Mouse (Mus musculus) common myeloid progenitor, adult 5-6 weeks (primary cell): ENCODE measurements around the gene Hao2. TPM values are rescaled to one million over a fixed set of nuclear protein-coding genes. Genes with fewer than 3 reads are reported as not detected.
A peak's percentile ranks its signal among the peaks of the same experiment; 100 is the strongest.

ENCODE experiments used
- ATAC-seq: replicated peaks from 2 replicates; pipeline ENCODE4 v1.8.0; 2016; ENCODE audit warnings: low read depth, mild to moderate bottlenecking, moderate TSS enrichment, inconsistent platforms; ENCODE audit not compliant: poor library complexity, severe bottlenecking
- total RNA-seq: library from RNA; stranded (forward); fragments of 200-1000, 187-1606 nt; gene quantifications from 2 replicates; pipeline ENCODE4 v1.2.3, GENCODE M21; 2017

The Hao2 gene
- total RNA-seq: not detected in 2 replicates

DNA sequence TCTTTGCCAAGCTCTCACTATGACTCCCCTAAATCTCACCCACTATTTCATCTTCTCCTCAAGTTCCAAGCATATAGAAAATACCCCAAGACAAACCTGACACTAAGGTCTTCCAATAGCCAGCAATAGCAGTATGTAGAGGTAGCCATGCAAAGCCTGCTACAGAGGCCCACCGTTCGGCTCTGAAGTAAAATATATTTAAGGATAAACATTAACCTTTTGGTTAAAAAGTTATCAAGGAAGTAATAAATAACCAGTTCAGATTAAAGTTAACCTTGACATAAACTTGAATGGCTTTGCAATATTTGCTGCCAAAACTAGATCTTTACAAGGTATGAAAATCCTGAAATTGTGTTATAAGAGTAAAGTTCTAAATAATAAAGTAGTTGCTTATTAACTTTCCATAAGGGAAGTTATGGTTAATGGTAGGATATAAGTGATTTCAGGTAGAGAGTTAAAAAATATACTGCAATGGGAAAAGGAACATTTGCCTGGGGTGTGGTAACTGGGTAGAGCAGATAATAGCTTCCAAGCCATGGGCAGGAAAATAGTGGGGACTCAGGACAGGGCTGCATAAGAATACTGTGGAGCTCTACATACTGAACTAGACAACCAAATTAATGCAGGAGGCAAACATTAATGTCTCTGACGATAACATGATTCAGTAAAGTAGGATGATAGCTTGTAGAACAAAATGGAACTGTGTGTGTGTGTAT is at the start of gene Hao2:
TSS of gene Hao2 (minus strand) at position 183 of the 716 bp plus-strand sequence.
- no peak for ATAC-seq

DNA sequence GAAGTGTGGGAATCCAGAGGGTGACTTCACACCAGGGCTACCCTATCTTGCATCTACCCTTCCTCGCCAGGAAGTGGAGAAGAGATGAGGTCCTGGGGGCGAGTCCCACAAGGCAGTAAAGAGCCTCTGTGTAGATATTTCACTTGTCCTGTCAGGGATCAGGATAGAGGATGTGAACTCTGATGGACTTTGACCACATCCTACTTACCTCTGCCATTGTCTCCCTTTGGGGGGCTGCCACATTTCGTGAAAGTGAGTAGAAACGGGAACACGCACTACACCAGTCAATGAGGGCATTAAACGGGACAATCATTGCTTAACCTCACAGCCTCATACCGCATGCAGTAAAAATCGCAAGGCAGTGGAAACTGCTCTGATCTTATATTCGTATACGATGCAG is 48.6 kb upstream of the Hao2 start:
- peak; percentile 18; the same call in 1 of the 2 replicates for ATAC-seq

DNA sequence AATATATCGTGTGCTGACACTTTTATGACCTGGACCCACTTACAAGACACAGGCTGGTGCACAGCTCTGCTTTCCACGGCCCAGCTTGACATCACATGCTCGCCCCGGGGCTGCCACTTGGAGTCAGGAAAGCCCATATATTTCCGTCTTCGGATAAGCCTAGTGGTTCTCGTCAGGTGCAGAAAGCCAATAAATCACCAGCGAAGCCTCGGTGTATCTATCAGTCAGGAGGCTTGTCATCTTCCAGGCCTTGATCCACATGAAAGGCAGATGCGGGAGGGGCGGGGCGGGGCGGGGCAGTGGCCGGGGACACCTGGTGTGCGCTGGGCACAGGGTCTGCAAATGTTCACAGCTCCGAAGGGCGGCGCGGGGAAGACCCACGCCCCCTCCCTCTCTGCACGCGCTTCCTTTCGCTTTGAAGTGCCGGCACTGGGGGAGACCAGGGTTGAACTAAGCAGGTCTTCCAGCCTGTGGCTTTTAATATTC is 48.1 kb upstream of the Hao2 start:
- ATAC-seq: peak; percentile 47

- ATAC-seq: no peak
Measured at GRCm38 (mm10) chr3:98940225-98940624, 47.2 kb upstream of the Hao2 start.

DNA sequence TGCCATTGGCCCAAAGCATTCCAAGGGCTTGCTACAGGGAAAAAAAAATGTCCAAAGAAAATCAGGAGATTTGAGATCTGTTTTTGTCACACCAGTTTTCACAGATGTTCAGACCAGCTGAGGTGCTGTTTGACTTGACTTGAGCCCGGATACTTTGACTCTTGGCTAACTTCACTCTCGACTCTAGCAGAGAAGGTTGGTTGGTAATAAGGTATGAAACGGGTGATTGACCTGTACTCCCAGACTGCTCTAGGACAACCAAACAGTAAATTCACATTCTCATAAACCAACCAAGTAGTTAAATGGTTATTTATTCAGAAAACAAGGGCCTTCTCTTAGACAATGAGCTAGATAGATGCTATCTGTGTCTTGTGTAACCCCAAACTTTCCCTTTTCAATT is 43.4 kb upstream of the Hao2 start:
- ATAC-seq: no peak

- ATAC-seq: no peak
Measured at GRCm38 (mm10) chr3:98934601-98935000, 41.6 kb upstream of the Hao2 start.

DNA sequence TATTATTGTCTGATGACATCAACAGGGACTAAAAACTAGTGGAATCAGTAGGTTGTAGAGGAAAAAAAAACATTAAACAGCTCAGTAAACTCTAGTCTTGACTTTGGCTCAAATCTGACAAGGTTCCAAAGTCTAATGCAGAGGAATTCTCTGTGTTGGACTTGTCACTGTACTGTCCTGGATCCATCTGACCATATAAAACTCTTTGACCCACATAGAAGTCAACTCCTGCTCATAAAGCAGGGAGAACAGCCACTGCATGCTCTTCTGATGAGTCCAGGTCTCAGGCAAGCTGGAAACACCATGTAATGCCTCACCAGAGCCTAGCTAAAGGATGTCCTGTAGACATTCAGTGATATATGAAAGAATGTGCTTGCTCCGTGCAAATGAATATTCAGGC is 41.0 kb upstream of the Hao2 start:
- ATAC-seq: no peak

- ATAC-seq: no peak
Measured at GRCm38 (mm10) chr3:98932421-98932820, 39.4 kb upstream of the Hao2 start.

- ATAC-seq: no peak
Measured at GRCm38 (mm10) chr3:98931836-98932235, 38.8 kb upstream of the Hao2 start.

GRCm38 (mm10) chr3:98920417-98920816 is 27.4 kb upstream of the Hao2 start:
- no peak for ATAC-seq

- no peak for ATAC-seq
Measured at GRCm38 (mm10) chr3:98917260-98917659, 24.2 kb upstream of the Hao2 start.

GRCm38 (mm10) chr3:98916856-98917255 is 23.8 kb upstream of the Hao2 start:
- no peak for ATAC-seq

GRCm38 (mm10) chr3:98915659-98916058 is 22.6 kb upstream of the Hao2 start:
- peak; percentile 68 for ATAC-seq

DNA sequence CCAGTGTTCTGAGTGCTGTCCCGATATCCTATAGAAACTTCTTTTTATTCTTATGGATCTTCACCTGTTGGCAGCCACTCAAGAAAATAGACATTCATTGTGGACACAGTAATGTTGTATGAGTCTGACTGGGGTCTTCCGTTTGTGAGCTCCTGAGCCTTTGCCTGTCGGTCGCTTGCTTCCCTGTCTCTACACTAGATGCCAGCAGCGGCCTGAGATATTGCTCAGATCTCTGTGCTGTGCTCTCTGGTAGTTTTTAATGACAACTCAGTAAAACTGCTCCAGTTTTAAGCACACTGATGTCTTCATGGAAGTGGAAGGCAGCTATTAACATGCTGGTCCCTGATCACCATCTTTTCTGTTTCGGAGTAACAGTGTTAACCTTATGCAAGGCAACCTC is 20.6 kb upstream of the Hao2 start:
- no peak for ATAC-seq

DNA sequence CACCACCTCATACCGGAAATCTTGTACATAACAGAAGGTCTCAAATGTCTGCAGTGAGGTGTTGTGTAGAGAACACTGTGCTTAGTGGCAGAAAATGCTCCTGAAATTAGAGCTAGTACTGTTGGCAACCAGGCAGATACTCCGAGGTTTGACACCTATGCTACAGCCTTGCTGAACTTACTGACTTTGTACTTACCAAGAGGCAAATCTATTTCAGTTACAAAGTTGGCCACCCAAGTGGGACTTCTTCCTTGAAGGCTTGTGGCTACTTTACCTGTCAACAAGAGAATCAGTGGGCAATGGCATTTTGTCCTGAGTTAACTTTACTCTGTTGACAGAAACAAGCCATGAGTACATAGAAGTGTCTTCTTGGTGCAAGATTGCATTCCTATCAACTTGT is 4.6 kb upstream of the Hao2 start:
- ATAC-seq: no peak

DNA sequence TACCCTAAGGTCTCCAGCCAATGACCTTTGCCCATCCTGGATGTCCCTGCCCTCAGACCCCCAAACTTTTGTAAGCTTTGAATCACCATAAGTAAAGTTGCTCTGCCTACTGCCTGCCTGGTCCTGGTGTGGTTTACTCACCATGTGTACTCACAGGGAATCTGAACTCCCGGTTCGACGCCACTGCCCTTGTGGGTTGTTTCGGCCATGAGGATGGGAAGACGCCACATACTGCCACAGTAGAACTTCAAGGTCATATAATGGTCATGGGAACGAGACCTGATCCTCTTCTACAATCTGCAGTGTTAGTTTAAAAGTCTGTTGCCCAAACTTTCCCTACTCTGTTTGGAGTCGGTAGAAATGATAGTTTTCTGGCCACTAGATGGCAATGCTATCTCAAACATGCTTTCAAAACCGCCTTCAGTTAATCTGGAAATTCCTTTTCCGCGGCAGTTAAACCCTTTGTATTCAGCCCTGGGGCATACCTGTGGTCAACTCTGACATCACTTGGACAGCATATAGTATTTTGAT is 2.1 kb upstream of the Hao2 start:
- 0 out of 2 replicates have a peak, but pooled peaks have one; percentile 25 for ATAC-seq

DNA sequence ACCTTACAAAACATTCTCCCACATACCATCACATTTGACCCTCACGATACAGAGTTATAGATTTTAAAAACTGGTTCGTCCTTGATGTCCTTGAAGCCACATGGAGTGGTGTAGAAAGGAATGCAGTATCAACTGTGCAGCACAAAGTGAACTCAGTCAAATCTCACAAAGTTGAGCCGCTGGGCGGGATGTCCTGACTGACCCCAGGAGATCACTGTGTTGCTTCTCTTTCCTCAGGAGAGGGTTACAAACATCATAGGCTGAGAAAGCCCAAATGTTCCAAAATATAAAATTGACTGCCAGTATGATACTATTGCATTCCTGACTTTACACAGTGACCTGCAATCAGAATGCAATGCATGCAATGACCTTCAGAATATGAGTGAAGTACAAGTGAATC is 2.6 kb downstream of the Hao2 start:
- ATAC-seq: no peak

- no peak for ATAC-seq
Measured at GRCm38 (mm10) chr3:98888206-98888605, 4.8 kb downstream of the Hao2 start.

- no peak for ATAC-seq
Measured at GRCm38 (mm10) chr3:98880831-98881230, 12.2 kb downstream of the Hao2 start.

DNA sequence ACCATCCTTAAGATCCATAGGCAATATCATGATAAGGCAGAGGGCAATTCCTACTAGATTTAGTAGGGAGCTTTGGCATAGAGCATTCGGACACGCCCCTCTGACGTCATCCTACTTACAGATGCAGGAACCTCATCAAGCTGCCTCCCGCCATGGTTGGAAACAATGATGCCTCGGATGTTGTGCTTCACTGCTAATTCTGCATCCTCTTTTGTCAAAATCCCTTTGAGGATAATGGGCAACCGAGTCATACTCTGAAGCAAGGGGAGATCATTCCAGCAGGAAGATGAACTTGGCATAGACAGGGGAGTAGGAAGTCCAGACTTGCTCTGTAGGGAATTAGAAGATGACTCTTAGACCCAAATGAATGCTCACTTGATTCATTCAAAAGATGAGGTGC is 12.8 kb downstream of the Hao2 start:
- no peak for ATAC-seq

GRCm38 (mm10) chr3:98868219-98868618 is 24.8 kb downstream of the Hao2 start:
- ATAC-seq: no peak

DNA sequence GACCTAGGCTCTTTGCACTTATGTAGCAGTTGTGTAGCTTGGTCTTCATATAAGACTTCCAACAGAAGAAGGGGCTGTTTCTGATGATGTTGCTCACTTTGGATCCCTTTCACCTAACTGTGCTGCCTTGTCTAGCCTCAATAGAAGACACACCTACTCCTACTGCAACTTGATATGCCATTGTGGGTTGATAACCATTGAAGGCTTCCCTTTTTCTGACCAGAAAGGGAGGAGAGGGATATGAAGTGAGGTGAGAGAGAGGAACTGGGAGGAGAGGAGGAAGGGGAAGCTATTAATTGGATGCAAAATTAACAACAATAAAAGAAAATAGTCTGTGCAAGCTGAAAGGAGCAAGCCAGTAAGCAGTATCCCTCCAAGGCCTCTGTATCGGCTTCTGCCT is 30.2 kb downstream of the Hao2 start:
- no peak for ATAC-seq
